Mouse (Mus musculus) liver, postnatal 0 days (tissue): ENCODE measurements around the gene Tnik.

Source experiments
- CTCF ChIP-seq: sonication (generic); IDR thresholded peaks from 2 replicates; pipeline ENCODE4 v1.5.1; 2016; ENCODE audit warnings: antibody characterized with exemption, low read depth
- EP300 ChIP-seq: IDR thresholded peaks from 2 replicates; pipeline ENCODE4 v1.6.1; 2016; ENCODE audit warnings: antibody characterized with exemption, low read depth, mild to moderate bottlenecking

- TF ChIP-seq CTCF (no peak), EP300 (no peak)
Measured at GRCm38 (mm10) chr3:28554934-28555333, 291.9 kb downstream of the Tnik start.
